Mouse (Mus musculus): ENCODE measurements around the gene Pitpna.
"Not testable (repeated sequence)": the region's sequence is repeated elsewhere in the genome, so short reads cannot be mapped to it uniquely, and the experiment has no call there.

Pitpna gene

DNA sequence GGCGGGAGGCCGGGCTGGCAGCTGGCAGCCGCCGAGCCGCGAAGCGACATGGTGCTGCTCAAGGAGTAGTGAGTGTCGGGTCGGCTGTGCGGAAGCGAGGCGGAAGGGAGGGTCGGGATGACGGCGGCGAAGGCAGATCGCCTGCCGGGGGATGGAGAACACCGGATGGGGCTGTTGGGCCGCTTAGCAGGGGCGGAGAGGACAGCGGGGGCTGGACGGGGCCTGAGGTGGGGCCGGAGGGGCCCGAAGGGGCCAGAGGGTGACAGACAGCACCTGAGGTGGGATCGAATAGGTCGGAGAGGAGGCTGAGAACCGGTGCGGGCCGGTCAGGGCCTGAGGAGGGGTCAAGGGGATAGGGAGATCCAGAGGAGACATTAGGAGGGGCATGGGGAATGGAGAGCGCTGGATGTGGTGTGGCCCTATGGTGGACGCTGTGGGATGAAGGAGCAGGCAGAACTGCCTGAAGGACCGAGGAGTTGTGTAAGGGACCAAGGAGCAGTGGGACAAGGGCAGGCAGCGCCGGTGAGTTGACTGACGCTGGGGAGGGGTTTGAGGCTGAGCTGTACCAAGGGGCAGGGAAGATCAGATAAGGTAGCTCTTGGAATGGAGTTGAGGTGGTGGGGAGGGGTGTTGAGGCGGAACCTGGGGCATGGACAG is 516 bp downstream of the Pitpna start:
- DNase-seq (ENCODE audit: low spot score in 2 of 2): peak in 1 of 2 experiments; percentile 45

DNA sequence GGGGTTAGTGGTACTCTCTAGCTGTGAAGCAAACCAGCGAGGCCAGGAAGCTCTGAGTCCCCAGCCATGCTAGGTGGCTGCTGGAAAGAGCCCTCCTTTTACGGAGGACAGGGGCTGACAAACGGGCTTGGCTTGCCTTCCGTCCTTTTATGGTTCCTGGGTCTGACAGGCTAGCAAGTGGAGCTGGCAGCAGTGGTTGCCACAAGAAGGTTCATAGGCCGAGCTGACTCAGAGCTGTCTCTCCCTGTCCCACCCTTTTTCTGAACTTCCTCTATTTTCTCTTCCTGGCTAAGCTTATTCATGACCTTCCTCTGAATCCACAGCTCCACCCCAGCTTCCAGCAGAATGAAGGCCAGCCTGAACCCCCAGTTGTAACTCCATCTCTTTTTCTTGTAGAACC is 4.7 kb downstream of the Pitpna start:
- DNase-seq (ENCODE audit: low spot score in 2 of 2): peak in 1 of 2 experiments; percentile 64

DNA sequence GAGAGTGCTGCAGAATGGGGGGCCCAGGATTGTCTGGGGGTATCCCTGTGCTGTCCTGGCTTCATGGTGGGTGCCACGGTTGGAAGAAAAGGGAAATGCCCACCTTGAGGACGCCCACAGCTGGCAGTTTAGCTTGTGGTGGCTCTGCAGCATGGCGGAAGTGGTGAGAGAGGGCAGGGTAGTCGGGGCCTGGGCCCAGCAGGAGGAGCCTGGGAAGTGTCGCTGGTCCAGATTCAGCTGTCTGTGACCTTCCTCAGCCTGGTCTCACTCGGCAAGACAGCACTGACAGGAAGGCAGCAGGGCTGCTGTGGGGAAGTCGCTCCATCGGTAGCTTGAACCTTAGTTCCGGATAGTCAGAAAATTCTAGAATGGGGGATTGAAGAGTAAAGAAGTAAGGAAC is 6.5 kb downstream of the Pitpna start:
- DNase-seq (ENCODE audit: low spot score in 2 of 2): no peak

DNA sequence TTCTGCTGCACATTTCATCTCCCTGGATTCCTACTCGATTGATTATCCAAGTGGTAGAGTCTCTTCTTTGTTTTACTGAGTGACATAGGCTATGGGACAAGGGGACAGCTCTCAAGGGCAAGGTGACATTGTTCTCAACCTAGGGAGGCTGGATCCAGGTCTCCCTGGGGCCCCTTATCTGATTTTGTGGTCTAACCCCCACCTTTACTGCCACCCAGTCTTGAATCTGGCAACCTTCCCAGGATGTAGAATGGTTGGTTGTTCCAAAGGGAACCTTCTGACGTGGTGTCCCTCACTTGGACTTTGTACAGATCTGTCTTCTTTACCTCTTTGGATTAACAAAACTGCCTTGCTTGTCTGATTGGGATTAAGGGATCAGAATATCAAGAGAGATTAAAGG is 7.5 kb downstream of the Pitpna start:
- no peak for DNase-seq (ENCODE audit: low spot score in 2 of 2)

DNA sequence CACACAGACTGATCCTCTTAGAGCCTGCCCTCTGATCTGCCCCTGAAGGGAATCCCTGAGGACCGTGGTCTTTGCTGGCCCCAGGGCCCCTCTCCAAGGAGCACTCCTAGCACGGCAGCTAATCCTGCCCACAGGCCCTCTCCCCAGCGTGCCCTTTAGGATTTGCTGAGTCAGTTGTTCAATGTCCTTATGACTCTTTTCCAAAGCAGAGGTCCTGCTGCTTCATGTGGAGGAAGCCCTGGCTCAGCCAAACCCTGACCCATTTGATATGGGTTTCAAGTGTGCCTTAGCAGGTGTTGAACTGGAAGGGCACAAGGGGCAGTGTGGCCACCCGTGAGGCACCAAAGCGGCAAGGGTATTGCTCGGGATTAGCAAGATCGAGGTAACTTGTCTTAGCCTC is 7.9 kb downstream of the Pitpna start:
- DNase-seq (ENCODE audit: low spot score in 2 of 2): no peak

DNA sequence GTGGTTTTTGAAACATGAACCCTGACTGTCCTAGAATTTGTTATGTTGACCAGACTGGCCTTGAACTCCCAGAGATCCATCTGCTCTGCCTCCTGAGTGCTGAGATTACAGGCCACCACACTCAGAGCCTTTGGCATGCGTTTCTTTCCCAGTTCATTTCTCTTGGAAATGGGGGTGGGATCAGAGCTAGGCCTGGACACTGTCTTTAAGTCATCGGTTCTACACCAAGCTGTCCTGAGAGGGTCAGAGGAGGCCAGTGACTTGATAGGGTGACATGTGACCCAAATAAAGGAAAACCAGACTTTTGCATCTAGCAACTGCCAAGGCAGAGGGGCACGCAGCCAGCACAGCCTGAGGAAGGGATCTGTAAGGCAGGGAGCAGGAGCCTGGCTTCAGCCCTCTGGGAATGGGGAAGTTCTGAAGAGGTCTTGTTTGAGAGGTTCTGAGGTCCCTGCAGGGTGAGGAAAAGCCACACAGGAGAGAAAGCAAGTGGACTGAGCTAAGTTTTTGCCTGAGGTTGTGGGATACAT is 8.9 kb downstream of the Pitpna start:
- no peak for DNase-seq (ENCODE audit: low spot score in 2 of 2)

DNA sequence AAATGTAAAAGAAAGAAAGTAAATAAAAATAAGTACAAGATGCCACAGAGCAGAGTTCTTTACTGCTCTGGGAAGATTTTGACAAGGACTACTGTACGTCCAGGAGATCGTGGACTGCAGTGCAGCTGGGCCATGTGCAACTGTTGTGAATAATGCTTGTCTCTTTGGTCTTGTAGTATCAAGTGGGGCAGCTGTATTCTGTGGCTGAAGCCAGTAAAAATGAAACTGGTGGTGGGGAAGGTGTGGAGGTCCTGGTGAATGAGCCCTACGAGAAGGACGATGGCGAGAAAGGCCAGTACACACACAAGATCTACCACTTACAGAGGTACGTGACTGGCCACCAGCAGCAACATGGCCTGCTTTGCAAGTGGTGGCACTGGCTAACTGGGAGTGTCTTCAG is 10.1 kb downstream of the Pitpna start:
- no peak for DNase-seq (ENCODE audit: low spot score in 2 of 2)

DNA sequence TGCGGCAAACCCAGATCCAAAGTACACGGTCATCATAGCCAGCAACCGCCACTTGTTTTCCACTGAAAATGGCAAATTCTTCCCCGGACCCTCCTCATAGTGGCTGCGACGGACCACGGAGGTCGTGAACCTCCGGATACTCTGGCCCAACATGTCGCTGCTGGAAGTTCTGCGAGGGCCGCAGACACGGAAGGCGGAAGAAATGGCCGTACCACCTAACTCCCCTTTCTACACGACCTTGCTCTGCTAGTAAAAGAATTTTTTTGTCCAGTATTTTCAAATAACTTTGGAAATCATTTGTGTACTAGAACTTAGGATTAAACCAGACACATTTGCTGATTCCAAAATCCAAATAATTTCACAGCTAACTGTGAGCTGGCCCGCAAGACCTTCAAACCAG is 11.9 kb downstream of the Pitpna start:
- DNase-seq (ENCODE audit: low spot score in 2 of 2): not testable (repeated sequence)

DNA sequence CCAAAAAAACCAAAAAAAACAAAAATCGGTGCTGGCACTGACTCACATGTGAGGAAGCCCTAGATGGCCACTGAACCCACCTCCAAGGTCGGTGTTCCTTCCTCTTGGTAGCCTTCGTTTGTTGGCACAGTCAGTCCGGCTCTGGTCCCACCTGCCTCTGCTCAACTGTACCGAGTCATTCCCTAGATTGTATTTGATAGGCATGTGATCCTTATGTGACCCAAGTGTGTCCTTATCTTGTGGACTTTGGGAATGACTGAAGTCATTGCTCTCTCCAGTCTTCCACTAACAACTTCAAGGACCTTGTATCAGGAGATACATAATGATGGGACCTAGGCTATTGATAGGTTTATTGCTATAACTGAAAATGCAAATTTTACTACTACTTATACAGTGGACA is 16.9 kb downstream of the Pitpna start:
- no peak for DNase-seq (ENCODE audit: low spot score in 2 of 2)

DNA sequence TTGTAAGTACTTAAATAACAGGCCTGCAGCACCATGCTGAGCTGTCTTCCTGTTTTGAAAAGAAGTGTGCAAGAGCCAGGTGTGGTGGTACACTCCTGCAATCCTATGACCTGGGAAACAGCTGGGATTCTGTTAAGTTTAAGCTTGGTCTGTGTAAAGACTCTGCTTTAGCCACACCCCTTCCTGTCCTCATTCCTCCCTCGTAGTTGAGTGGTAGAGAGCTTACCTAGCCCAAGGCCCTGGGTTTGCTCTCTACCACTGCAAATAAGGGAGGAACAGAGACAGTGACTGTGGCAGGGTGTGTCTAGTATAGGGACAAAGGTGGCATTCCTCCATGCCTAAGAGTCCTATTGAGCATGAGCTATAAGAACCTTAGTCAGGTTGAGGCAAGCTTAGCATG is 17.4 kb downstream of the Pitpna start:
- no peak for DNase-seq (ENCODE audit: low spot score in 2 of 2)

DNA sequence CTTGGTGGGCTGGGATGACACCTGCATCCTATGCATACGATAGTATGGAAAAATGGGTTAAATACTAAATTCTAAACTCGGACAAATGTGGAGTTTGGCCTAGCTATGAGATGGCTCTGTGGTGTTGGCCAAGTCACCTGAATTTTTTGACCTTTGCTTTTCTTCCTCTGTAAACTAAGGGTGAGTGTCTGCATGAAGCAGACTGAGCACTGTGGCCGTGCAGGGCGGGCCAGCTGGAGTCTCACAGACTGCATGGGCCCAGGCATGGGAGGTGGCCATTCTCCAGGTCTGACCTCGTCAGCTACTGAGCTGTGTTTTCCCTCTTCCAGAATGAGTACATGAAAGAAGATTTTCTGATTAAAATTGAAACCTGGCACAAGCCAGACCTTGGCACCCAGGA is 20.9 kb downstream of the Pitpna start:
- no peak for DNase-seq (ENCODE audit: low spot score in 2 of 2)

DNA sequence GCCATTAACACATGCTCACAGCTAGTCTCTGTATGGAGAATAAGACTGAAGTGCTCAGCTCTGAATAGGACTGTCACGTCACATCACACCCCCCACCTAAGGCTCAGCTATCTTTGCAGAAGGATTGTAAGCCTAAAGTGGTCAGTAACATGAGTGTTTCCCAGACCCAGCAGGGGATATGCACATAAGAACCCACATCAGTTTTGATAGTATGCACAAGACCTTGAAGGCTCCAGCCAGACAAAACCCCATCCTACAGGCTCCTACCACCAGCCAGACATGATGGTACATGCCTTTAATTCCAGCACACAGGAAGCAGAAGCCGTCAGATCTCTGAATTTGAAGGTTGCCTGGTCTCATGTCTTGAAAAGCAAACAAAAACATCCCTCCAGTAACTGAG is 22.1 kb downstream of the Pitpna start:
- no peak for DNase-seq (ENCODE audit: low spot score in 2 of 2)

DNA sequence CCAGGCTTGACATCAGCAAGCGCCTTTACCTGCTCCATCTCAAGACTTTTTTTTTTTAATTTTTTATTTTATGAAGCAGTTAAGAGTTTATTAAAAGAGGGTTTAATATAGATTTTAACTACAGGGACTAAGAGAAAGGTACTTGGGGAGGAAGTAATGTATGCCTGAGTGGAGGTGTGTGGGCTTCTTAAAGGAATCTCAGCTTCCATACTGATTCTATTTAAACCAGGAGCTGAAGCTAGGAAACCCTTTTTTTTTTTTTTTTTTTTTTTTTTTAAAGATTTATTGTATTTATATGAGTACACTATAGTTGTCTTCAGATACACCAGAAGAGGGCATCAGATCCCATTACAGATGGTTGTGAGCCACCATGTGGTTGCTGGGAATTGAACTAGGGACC is 26.9 kb downstream of the Pitpna start:
- no peak for DNase-seq (ENCODE audit: low spot score in 2 of 2)

DNA sequence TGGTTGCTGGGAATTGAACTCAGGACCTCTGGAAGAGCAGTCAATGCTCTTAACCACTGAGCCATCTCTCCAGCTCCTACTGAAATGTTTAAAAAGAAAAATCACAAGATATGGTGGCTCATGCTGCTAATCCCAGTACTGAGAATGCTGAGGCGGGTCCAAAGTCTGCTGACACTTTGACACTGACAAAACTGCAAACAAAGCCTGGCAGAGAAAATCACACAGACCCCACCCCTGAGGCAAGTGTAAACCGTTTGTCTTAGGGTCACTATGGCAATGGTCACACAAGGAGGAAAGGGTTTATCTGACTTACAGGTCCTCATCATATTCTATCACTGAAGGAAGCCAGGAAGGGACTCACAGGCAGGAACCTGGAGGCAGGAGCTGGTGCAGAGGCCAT is 27.7 kb downstream of the Pitpna start:
- no peak for DNase-seq (ENCODE audit: low spot score in 2 of 2)

DNA sequence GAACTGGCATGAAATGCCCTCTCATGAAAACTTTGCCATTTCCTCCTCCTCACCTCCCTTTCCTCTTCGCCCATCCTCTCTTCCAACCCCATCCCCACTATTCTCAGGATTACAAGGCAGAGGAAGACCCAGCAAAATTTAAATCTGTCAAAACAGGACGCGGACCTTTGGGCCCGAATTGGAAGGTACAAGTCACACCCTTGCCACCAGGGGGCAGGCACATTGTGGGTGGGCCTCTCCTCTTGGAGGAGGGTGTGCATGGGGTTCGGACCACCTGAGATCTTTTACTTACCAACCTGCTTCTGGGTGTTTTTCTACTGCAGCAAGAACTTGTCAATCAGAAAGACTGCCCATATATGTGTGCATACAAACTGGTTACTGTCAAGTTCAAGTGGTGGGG is 31.2 kb downstream of the Pitpna start:
- no peak for DNase-seq (ENCODE audit: low spot score in 2 of 2)

DNA sequence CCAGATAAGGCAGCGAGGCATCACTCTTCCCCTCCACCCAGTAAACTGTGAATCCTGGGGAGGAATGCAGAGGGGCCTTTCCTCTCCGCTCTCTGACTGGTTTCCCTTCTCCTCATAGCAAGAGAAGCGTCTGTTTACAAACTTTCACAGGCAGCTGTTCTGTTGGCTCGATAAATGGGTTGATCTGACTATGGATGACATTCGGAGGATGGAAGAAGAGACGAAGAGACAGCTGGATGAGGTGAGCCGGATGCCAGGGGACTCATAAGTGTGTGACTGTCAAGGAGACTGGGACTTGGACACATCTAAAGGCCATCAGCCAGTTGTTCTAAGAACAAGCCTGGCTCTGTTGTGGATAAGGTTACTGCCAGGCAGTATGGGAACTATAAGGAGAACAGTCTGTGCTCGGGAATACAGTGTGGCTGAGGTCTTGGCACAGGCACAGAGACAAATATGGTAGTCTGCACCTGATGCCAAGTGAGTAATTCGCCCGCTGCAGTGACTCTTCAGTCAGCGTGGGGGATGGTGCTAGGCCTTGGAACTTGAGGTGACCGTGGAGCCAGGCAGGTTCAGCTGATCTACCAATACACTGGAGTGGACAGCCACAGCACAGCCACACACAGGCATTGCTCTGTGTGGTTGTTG is 32.4 kb downstream of the Pitpna start:
- DNase-seq (ENCODE audit: low spot score in 2 of 2): peak in 1 of 2 experiments; percentile 27

DNA sequence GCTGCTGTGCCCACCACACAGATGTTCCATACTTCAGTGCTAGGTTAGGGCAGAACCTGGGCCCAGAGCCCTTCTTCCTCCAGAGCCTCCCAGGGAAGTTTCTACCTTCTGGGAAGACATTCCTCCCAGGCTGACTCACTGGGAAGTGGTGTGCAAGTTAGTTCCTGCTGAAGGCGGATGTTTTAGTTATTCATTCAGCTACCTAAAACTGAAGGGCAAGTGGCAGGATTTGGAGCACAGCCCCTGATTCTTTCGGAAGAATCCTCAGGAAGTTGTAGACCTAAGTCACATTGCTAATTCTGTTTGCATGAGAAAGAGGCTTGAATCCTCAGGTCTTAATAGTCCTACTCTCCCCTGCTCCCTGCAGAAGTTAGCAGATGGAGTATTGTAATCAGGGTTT is 33.5 kb downstream of the Pitpna start:
- no peak for DNase-seq (ENCODE audit: low spot score in 2 of 2)

DNA sequence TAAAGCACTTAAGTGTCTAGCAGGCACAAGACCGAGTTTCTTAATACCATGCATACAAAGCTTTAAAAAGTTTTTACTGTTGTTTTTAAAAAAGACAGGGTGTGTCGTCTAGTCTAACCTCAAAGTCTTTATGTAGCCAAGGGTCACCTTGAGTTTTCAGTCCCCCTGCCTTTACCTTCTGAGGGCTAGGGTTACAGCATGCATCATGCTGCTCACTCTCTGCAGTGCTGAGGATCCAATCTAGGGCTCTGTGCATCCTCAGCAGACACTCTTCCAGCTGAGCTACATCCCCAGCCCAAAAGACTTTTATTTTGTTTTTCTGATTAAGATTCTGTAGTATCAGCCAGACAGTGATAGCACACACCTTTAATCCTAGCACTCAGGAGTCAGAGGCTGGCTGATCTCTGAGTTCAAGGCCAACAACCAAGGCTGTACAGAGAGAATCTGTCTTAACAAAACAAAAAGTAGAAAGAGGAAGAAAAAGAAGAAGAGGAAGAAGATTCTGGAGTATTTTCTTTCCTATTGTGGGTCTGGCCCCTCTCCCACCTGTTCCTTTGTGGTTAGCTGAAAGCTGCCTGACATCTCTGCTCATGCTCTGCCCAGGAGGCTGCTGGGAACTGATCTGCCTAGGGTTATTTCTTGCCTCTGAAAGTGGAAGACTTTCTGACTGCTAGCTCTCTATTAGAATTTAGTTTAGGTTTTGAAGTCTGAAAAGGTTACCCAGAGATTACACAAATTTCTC is 34.9 kb downstream of the Pitpna start:
- no peak for DNase-seq (ENCODE audit: low spot score in 2 of 2)

DNA sequence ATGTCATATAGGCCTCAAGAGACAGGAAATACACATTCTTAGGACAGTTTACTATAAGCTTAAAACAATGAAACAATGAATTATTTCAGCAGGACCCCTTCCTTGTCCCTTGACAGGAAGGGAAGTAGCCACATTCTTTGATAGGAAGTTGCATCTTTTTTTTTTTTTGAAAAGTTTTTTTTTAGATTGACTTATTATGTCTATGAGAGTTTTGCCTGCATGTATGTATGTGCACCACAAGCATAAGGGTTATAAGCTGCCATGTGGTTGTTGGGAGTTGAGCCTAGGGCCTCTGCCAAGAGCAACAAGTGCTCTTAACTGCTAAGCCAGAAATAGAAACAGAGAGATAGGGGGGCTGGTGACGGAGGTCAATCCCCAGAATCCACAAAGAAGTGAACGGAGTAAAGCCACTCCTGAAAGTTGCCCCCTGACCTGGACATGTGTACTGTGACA is 36.2 kb downstream of the Pitpna start:
- DNase-seq (ENCODE audit: low spot score in 2 of 2): no peak

DNA sequence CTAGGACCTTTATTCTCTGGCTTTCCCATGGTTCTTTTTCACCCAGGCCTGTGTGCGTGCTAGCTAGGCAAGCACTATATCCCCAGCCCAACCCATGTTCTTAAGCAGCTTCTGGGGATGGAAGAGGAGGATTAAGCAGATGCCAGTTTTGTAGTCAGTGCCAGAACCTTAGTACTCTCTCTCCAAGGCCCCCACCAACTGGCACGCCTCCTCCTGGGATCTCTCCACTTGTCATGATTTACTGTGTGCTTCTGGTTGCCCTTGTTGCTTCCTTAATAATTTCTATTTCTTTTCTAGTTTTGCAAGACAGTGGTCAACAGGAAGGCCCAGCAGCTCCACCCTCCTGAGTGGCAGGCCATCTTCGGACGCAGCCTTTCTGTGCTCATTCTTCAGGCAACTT is 37.9 kb downstream of the Pitpna start:
- DNase-seq (ENCODE audit: low spot score in 2 of 2): no peak

DNA sequence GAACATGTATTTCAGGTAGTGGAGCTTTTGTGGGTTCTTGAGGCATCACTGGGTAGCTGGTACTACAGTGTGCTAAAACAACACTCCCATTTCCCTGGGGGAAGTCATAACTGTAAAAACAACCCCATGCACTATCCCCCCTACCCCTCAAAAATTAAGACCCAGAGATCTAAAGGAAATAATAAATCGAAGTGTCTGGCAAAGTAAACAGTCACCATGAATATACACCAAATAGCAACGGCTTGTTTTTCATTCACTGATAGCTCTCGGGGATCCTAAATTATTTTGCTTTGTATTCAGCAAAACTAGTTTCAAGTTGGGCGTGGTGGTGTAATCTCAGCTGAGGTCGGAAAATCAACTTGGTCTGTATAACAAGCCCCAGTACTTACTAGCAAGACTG is 42.2 kb downstream of the Pitpna start:
- no peak for DNase-seq (ENCODE audit: low spot score in 2 of 2)

DNA sequence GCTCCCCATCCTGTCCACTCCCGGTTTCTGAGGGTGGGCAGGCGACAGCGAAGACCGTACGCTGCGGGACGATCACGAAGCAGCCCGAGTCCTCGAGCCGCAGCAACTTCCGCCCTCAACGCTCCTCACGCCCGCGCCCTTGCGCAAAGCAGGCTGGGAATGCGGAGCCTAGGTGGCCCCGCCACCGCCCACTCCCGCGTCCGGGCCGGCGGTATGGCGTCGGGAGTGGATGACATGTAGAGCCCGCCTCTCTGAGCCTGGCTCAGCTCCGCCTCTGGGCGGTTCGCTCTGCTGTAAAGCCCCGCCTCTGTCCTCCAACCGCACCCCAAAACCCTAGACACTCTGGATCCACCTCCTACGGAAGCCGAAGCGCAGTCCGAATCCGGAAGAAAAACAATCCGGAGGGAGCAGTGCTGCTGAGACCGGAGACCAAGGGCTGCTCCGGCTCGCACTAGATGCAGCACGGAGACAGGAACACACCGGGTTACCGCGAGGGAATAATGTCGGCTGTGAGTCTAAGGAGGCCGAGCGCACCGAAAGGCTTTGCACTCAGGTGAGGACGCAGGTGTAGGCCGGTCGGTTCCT is 42.8 kb downstream of the Pitpna start, which contains the start of gene Inpp5k:
Gene Inpp5k (plus strand): TSS at position 344 of the 585 bp plus-strand sequence.
- DNase-seq (ENCODE audit: low spot score in 2 of 2): peak; percentile 93 to 96

Measured in urinary bladder, adult 18-20 months (tissue).